Mouse (Mus musculus) midbrain, embryonic 11.5 days (tissue): Measurements from ENCODE around the gene Itgb3bp. TPM values are rescaled to one million over a fixed set of nuclear protein-coding genes. Genes with fewer than 3 reads are reported as not detected.

Experiments used
- ATAC-seq: fragments of 200-750 bp; cut with Nextera tagmentation; 2 replicates; pipeline ENCODE4 v1.8.0; 2017; ENCODE audit warnings: moderate TSS enrichment, moderate library complexity; ENCODE audit not compliant: low FRiP score
- DNase-seq: peaks from one replicate; pipeline ENCODE4 v3.0.0; 2015; ENCODE audit warnings: low spot score; ENCODE audit errors: missing footprints
- H3K27ac ChIP-seq: fragments of 300-500 bp; sonication (generic); 2 replicates; pipeline ENCODE4 v1.5.1; 2014; ENCODE audit warnings: low read depth, low read length
- H3K27me3 ChIP-seq: fragments of 300-500 bp; sonication (generic); 2 replicates; pipeline ENCODE4 v1.6.1; 2014; ENCODE audit warnings: mild to moderate bottlenecking, low read length, moderate library complexity, mixed read lengths; ENCODE audit not compliant: control insufficient read depth, insufficient read depth
- H3K36me3 ChIP-seq: fragments of 300-500 bp; sonication (generic); 2 replicates; pipeline ENCODE4 v1.6.1; 2014; ENCODE audit warnings: mild to moderate bottlenecking, low read length, moderate library complexity, mixed read lengths; ENCODE audit not compliant: control insufficient read depth, insufficient read depth
- H3K4me1 ChIP-seq: fragments of 300-500 bp; sonication (generic); 2 replicates; pipeline ENCODE4 v1.6.1; 2014; ENCODE audit warnings: low read length; ENCODE audit not compliant: control insufficient read depth, insufficient read depth
- H3K4me2 ChIP-seq: fragments of 300-500 bp; sonication (generic); 2 replicates; pipeline ENCODE4 v1.6.1; 2014; ENCODE audit warnings: mild to moderate bottlenecking, moderate library complexity
- H3K4me3 ChIP-seq: fragments of 300-500 bp; sonication (generic); 2 replicates; pipeline ENCODE4 v1.5.1; 2014; ENCODE audit warnings: low read depth, low read length
- H3K9ac ChIP-seq: fragments of 300-500 bp; sonication (generic); 2 replicates; pipeline ENCODE4 v1.6.1; 2014; ENCODE audit warnings: low read length
- H3K9me3 ChIP-seq: fragments of 300-500 bp; sonication (generic); 2 replicates; pipeline ENCODE4 v1.6.1; 2016; ENCODE audit warnings: low read length; ENCODE audit not compliant: control insufficient read depth
- WGBS: fragments of 180-500 bp; shearing (Covaris S2); extraction: QIAGEN DNeasy Blood & Tissue Kit; methylation state at CpG from one replicate; pipeline ENCODE4 v1.1.7; 2014; 5-methylcytosine and 5-hydroxymethylcytosine counted together
- polyA plus RNA-seq: library from polyadenylated mRNA; unstranded; fragments of >200 nt; fragmentation: Nextera tagmentation; extraction: Ambion mirVana; gene quantifications from 2 replicates; pipeline ENCODE4 v1.2.1, GENCODE M21; 2014

Itgb3bp gene
- polyA plus RNA-seq, 1 experiment from 2014 or later: 66.5 TPM

DNA sequence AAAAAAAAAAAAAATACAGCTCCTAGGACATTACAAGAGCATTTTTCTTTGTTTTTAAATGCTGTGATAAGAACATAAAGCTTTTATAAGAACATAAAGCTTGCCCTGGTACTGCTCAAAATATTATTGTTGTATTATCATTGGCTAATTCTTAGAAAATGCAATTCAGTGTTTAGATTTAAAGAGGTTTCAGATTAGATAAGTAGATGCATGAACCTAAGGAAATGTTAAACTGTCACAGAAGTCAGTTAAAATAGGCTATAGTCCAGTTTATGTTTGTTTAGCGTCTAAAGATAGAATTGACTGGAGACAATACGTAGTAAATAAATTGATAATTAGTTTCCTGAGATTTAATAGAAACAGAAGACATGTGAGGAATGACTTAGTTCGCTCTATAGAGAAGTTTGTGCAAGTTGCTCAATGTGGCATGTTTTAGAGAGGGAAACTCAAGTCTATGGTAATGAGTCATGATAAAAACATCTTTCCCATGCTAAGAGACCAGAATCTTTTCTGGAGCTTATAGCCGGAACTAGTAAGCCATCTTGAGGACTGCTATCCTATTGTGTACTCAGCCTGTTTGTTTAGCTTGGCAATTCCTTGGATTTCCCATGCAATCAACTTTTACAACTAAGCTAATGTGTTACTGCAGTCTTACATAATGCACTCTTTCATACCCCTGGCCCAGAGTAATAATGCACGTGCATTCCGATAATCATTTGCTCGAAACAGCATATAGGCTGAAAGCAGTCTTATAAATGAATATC, 112.7 kb downstream of the Itgb3bp start:
- no peak for ATAC-seq
- WGBS: 88% methylated on average over 7 of the region's 7 CpGs

DNA sequence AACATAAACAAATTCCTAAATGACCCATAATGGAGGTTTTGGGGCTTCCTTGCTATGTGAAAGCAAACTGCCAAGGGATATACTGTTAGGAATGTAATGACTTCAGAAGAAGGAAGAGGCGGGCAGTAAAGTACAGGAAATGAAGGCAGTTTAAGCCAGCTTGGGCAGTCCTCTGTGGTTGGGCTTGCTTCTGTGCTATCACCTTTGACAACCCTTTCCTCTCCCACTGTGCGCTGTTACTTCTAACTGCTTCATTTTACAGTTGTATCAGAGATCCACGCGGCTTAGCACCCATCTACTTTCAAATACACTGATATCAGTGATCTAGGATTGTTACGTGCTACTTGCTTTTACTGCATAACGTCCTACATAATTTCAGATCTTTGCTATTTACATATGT, 137.2 kb downstream of the Itgb3bp start:
- H3K4me3 ChIP-seq: no peak overlapping the region
- no peak overlapping the region for H3K27ac ChIP-seq
- DNase-seq: peak; percentile 84
- H3K9me3 ChIP-seq: no peaks in the 10 kb centered on the region
- no peak overlapping the region for H3K9ac ChIP-seq
- no peaks in the 10 kb centered on the region for H3K4me1 ChIP-seq
- no peaks in the 10 kb centered on the region for H3K27me3 ChIP-seq
- ATAC-seq: no peak
- H3K36me3 ChIP-seq: no peaks in the 10 kb centered on the region; the same call in 1 of the 2 replicates
- H3K4me2 ChIP-seq: no peak overlapping the region
- 92% methylated on average over 6 of the region's 6 CpGs for WGBS

More for the DNA sequence above, 112.7 kb downstream of the Itgb3bp start:
- no peaks in the 10 kb centered on the region for H3K9me3 ChIP-seq
- no peak overlapping the region for H3K27ac ChIP-seq
- DNase-seq: no peak
- H3K4me1 ChIP-seq: no peaks in the 10 kb centered on the region
- no peak overlapping the region for H3K9ac ChIP-seq
- no peak overlapping the region for H3K4me3 ChIP-seq
- H3K4me2 ChIP-seq: no peak overlapping the region
- no peaks in the 10 kb centered on the region for H3K36me3 ChIP-seq
- H3K27me3 ChIP-seq: no peaks in the 10 kb centered on the region

DNA sequence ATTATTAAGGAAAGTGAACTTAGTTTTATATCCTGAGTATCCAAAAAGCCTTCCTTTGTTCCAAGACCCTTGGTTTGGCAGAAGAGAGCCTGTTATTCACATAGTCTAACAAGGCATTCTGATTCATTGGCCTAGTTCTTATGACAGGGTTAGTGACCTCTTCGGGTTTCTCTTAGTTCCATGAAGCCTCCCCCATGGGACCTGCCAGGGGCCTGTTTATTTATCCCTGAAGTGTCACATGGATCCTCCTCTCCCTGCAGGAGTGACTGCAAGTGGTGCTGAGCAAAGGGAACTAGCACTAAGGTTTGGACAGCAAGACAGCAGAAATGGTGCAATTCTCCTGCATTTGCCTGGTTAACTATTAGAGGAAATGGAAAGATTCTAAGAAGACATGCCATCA, 156.6 kb downstream of the Itgb3bp start:
- ATAC-seq (no peak), DNase-seq (no peak)
- H3K9ac ChIP-seq: no peak overlapping the region
- H3K4me2 ChIP-seq: no peak overlapping the region
- no peaks in the 10 kb centered on the region for H3K36me3 ChIP-seq
- H3K27ac ChIP-seq: no peak overlapping the region
- H3K9me3 ChIP-seq: no peaks in the 10 kb centered on the region
- H3K4me1 ChIP-seq: no peaks in the 10 kb centered on the region
- H3K4me3 ChIP-seq: no peak overlapping the region
- 58% methylated on average over 1 of the region's 1 CpGs for WGBS
- no peaks in the 10 kb centered on the region for H3K27me3 ChIP-seq

DNA sequence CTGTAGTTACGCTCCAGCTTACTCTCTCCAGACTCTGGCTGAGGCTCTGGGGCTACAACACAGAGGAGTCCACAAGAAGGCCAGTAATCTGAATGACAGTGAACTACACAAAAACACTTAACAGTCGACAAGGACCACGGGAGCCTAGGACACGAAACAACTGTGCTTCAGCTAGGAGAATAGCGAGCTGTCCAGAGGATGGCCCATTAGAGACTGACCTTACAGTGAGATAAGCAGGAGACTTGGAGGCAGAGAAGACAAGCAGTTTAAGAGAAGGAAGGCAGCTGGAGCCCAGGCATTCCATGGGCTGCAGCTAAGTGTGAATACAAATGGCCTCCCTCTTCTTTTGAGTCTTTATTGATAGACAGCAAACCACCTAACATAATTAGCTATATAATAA, 159.1 kb downstream of the Itgb3bp start:
- Histone ChIP-seq H3K9ac (no peak overlapping the region), H3K27ac (no peak overlapping the region), H3K4me2 (no peak overlapping the region), H3K27me3 (no peaks in the 10 kb centered on the region), H3K9me3 (no peaks in the 10 kb centered on the region), H3K36me3 (no peaks in the 10 kb centered on the region), H3K4me1 (no peaks in the 10 kb centered on the region), H3K4me3 (no peak overlapping the region)
- DNase-seq: no peak
- no peak for ATAC-seq
- WGBS: 95% methylated on average over 5 of the region's 5 CpGs

DNA sequence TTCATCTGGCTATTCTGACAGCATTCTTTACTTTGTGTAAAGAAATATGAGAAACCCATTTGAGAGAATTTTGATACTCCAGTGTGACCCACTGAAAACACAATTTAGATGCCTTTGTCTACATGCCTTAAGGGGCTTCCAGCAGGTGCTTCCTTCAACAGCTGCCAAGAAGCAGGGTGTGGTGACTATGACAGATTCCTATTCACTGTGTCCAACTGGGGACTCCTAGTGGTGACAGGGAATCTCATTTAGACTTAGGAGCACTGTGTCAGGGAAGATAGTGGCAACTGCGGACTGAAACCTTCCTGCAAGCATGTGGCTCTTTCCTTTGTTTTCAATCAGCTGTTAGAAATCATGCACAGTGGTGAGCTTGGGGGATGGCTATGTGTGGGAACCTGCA, 162.9 kb downstream of the Itgb3bp start:
- Histone ChIP-seq H3K9me3 (no peaks in the 10 kb centered on the region), H3K36me3 (no peaks in the 10 kb centered on the region)

DNA sequence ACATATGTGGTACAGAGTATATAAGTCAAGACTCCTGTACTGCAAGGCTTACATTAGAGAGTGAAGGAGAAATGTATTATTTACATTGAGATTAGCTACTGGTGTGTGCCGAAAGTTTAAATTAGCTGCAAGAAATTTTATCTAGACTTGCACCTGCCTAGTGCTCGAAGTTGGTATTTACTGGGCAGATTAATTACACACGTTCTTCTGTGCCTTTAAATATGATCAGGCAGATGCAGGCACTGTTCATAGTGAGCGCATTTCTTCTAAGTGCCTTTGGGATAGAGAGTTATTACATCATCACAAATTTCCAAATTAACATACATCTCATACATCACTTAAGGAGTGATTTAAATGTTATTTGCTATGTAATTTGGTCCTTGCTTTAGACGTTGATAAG, 163.3 kb downstream of the Itgb3bp start:
- H3K4me1 ChIP-seq: no peaks in the 10 kb centered on the region
- WGBS: 85% methylated on average over 5 of the region's 5 CpGs
- H3K27me3 ChIP-seq: no peaks in the 10 kb centered on the region
- H3K9me3 ChIP-seq: no peaks in the 10 kb centered on the region
- DNase-seq: no peak
- ATAC-seq: no peak
- no peaks in the 10 kb centered on the region for H3K36me3 ChIP-seq
- H3K27ac ChIP-seq: no peak overlapping the region
- H3K4me2 ChIP-seq: no peak overlapping the region
- no peak overlapping the region for H3K9ac ChIP-seq
- H3K4me3 ChIP-seq: no peak overlapping the region

More for the DNA sequence above, 162.9 kb downstream of the Itgb3bp start:
- H3K4me3 ChIP-seq: no peak overlapping the region
- H3K4me1 ChIP-seq: no peaks in the 10 kb centered on the region
- H3K4me2 ChIP-seq: no peak overlapping the region
- no peak overlapping the region for H3K9ac ChIP-seq
- 68% methylated on average over 1 of the region's 1 CpGs for WGBS
- no peak overlapping the region for H3K27ac ChIP-seq
- no peaks in the 10 kb centered on the region for H3K27me3 ChIP-seq
- ATAC-seq (peak; percentile 67; the same call in 1 of the 2 replicates), DNase-seq (no peak)

DNA sequence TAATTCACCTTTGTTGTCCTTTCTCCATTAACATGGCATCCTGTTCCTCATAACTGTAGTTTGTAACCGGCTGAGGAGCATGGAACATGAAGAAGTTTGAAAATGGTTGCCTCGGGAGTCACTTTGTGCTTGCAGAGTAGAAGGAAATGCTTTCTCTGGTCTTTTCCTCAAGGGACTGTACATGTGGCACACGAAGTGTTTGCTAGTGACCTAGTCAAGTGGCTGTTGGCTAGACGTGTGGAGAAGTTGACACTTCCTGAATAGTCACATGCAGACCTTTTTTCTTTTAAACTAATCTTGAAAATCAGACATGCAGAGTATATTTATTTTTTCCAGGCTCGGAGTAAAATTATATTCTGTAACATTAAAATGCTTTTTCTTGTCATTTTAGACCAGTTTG, 177.2 kb downstream of the Itgb3bp start:
- WGBS: 89% methylated on average over 5 of the region's 5 CpGs
- ATAC-seq (no peak), DNase-seq (no peak)
- no peak overlapping the region for H3K4me2 ChIP-seq
- no peak overlapping the region for H3K4me3 ChIP-seq
- no peaks in the 10 kb centered on the region for H3K4me1 ChIP-seq
- H3K36me3 ChIP-seq: peaks cover under 1% of the 10 kb centered on the region; the same call in 1 of the 2 replicates
- H3K9ac ChIP-seq: no peak overlapping the region
- H3K27ac ChIP-seq: no peak overlapping the region
- no peaks in the 10 kb centered on the region for H3K9me3 ChIP-seq
- H3K27me3 ChIP-seq: no peaks in the 10 kb centered on the region

DNA sequence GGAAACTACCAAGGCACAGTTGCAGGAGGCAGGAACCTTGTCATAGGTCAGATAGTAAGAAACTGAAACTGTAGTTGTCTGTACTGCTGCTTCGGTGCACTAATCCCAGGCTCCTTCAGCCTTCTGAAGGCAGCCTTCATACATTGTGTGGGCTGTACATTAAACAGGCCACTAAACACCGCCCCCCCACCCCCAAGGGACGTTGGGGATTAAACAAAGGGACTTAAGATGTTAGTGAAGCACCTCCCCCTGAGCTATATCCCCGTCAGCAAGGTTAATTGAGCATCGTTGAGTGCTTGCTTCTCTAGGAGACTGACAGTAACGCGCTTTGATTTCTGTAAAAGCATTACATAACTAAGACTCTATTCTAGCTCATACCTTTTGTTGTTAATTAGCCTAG, 189.8 kb downstream of the Itgb3bp start:
- no peaks in the 10 kb centered on the region for H3K9me3 ChIP-seq
- WGBS: 60% methylated on average over 7 of the region's 7 CpGs
- H3K9ac ChIP-seq: no peak overlapping the region
- H3K4me3 ChIP-seq: no peak overlapping the region
- H3K27ac ChIP-seq: no peak overlapping the region
- no peaks in the 10 kb centered on the region for H3K27me3 ChIP-seq
- no peak for ATAC-seq
- no peaks in the 10 kb centered on the region for H3K36me3 ChIP-seq
- no peak overlapping the region for H3K4me2 ChIP-seq
- no peak for DNase-seq
- H3K4me1 ChIP-seq: no peaks in the 10 kb centered on the region

DNA sequence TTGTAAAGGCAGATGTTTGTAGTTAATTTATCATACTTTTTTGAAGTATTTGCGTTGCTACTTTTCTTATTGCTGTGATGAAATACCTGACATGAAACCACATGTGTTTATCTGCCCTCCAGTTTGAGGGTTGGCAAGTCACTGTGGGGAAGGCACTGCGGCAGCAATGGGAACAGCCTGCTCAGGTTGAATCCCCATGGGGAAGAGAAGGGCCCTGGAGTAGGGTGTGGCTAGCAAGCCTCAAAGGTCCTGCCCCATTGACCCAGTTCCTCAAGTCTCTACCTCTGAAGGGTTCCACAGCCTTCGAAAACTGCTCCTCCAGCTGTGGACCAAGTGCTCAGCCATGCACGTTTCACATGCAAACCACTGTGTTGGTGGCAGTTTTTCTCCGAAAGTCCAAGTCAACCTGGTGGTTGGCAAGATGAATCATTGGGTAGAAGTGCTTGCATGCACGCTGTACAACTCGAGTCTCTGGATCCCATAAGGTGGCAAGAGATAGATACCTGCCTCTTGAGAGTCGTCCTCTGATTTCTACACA, 203.6 kb downstream of the Itgb3bp start:
- WGBS: 93% methylated on average over 8 of the region's 8 CpGs
- peaks cover 3% of the 10 kb centered on the region; the same call in 1 of the 2 replicates for H3K36me3 ChIP-seq
- no peak for ATAC-seq

More for the DNA sequence above, 203.6 kb downstream of the Itgb3bp start:
- Histone ChIP-seq H3K27ac (no peak overlapping the region), H3K9me3 (peaks cover 2% of the 10 kb centered on the region; the same call in 1 of the 2 replicates), H3K4me1 (no peaks in the 10 kb centered on the region), H3K4me2 (no peak overlapping the region), H3K9ac (no peak overlapping the region), H3K4me3 (no peak overlapping the region), H3K27me3 (no peaks in the 10 kb centered on the region)
- no peak for DNase-seq
